Mouse (Mus musculus): ENCODE measurements at regions not wholly inside any gene's neighbourhood (a gene's known extent, or its start where the extent isn't known, plus 50 kb on each side); places are given as distances from the start of the nearest gene placed in this dataset.
"Not testable (repeated sequence)": the region's sequence is repeated elsewhere in the genome, so short reads cannot be mapped to it uniquely, and the experiment has no call there.

GRCm38 (mm10) chr12:70631281-70631680 is 178.4 kb downstream of the Tmx1 start:
- no peak for DNase-seq

GRCm38 (mm10) chr12:70633194-70633593 is 180.3 kb downstream of the Tmx1 start:
- DNase-seq, result peak; percentile 65 to 68

- DNase-seq, result no peak
Observed at GRCm38 (mm10) chr12:70633622-70634365, 180.9 kb downstream of the Tmx1 start.

- no peak for DNase-seq
Observed at GRCm38 (mm10) chr12:70635997-70636396, 183.1 kb downstream of the Tmx1 start.

- no peak for DNase-seq
Observed at GRCm38 (mm10) chr12:70640186-70640585, 185.1 kb upstream of the Frmd6 start.

GRCm38 (mm10) chr12:70644910-70645309 is 180.4 kb upstream of the Frmd6 start:
- DNase-seq, result no peak

GRCm38 (mm10) chr12:70645407-70645806 is 179.9 kb upstream of the Frmd6 start:
- no peak for DNase-seq

GRCm38 (mm10) chr12:70647516-70647915 is 177.8 kb upstream of the Frmd6 start:
- DNase-seq, result no peak

- DNase-seq, result peak; percentile 32 to 51
Observed at GRCm38 (mm10) chr12:70648179-70648811, 177.0 kb upstream of the Frmd6 start.

GRCm38 (mm10) chr12:70648812-70649188 is 176.5 kb upstream of the Frmd6 start:
- DNase-seq, result no peak

GRCm38 (mm10) chr12:70649691-70650090 is 175.6 kb upstream of the Frmd6 start:
- peak; percentile 23 to 57 for DNase-seq

GRCm38 (mm10) chr12:70650470-70650869 is 174.8 kb upstream of the Frmd6 start:
- DNase-seq, result no peak

GRCm38 (mm10) chr12:70652751-70653150 is 172.6 kb upstream of the Frmd6 start:
- DNase-seq, result no peak

- no peak for DNase-seq
Observed at GRCm38 (mm10) chr12:70653971-70654370, 171.3 kb upstream of the Frmd6 start.

GRCm38 (mm10) chr12:70654546-70654945 is 170.8 kb upstream of the Frmd6 start:
- DNase-seq, result peak; percentile 63 to 76

GRCm38 (mm10) chr12:70655411-70655811 is 169.9 kb upstream of the Frmd6 start:
- no peak for DNase-seq

- DNase-seq, result no peak
Observed at GRCm38 (mm10) chr12:70655900-70656544, 169.3 kb upstream of the Frmd6 start.

GRCm38 (mm10) chr12:70656805-70657492 is 168.4 kb upstream of the Frmd6 start:
- DNase-seq, result peak; percentile 37 to 58

- no peak for DNase-seq
Observed at GRCm38 (mm10) chr12:70657493-70657810, 167.9 kb upstream of the Frmd6 start.

- DNase-seq, result no peak
Observed at GRCm38 (mm10) chr12:70658106-70658505, 167.2 kb upstream of the Frmd6 start.

GRCm38 (mm10) chr12:70660388-70660787 is 164.9 kb upstream of the Frmd6 start:
- DNase-seq, result peak in 1 of 2 experiments; percentile 52

GRCm38 (mm10) chr12:70668158-70668557 is 157.2 kb upstream of the Frmd6 start:
- not testable (repeated sequence) for DNase-seq

GRCm38 (mm10) chr12:70672115-70672514 is 153.2 kb upstream of the Frmd6 start:
- no peak for DNase-seq

Measured in lung, adult 18-20 months (tissue).